Mouse (Mus musculus) erythroblast, embryonic 14.5 days (primary cell): ENCODE results near the gene Gm20509.

Source experiments
- GATA1 ChIP-seq: IDR thresholded peaks from 2 replicates; pipeline ENCODE4 v1.6.1; 2012; ENCODE audit warnings: low read length, inconsistent platforms, mixed read lengths
- TAL1 ChIP-seq: IDR thresholded peaks from 3 replicates; pipeline ENCODE4 v1.6.1; 2012; ENCODE audit warnings: low read length, inconsistent platforms, mixed read lengths

- TF ChIP-seq GATA1 = no peak
- TF ChIP-seq TAL1 = no peak
These were observed 25.2 kb downstream of the Gm20509 start for GRCm38 (mm10) chr9:73127457-73127856.
